Mouse (Mus musculus) stomach, embryonic 16.5 days (tissue): ENCODE measurements around the gene Hoxb8. TPM values are rescaled to one million over a fixed set of nuclear protein-coding genes. Genes with fewer than 3 reads are reported as not detected.

ENCODE experiments used
- ATAC-seq: fragments of 200-750 bp; cut with Nextera tagmentation; 2 replicates; pipeline ENCODE4 v1.8.0; 2017; ENCODE audit warnings: moderate number of reproducible peaks, moderate TSS enrichment; ENCODE audit not compliant: insufficient read depth, low FRiP score
- H3K27ac ChIP-seq: fragments of 300-500 bp; sonication (generic); 2 replicates; pipeline ENCODE4 v1.5.1; 2014; ENCODE audit warnings: low read length
- H3K27me3 ChIP-seq: fragments of 300-500 bp; sonication (generic); 2 replicates; pipeline ENCODE4 v1.6.1; 2014; ENCODE audit warnings: low read length, control low read depth, mixed read lengths; ENCODE audit not compliant: control insufficient read depth, insufficient read depth
- H3K36me3 ChIP-seq: fragments of 300-500 bp; sonication (generic); 2 replicates; pipeline ENCODE4 v1.6.1; 2014; ENCODE audit warnings: low read length; ENCODE audit not compliant: control insufficient read depth, insufficient read depth
- H3K4me1 ChIP-seq: fragments of 300-500 bp; sonication (generic); 2 replicates; pipeline ENCODE4 v1.6.1; 2014; ENCODE audit warnings: low read length, control low read depth, mixed read lengths; ENCODE audit not compliant: control insufficient read depth, insufficient read depth
- H3K4me2 ChIP-seq: fragments of 300-500 bp; sonication (generic); 2 replicates; pipeline ENCODE4 v1.6.1; 2014; ENCODE audit warnings: low read depth, low read length, mixed read lengths
- H3K4me3 ChIP-seq: fragments of 300-500 bp; sonication (generic); replicated peaks from 2 replicates; pipeline ENCODE4 v1.5.1; 2014; ENCODE audit warnings: mild to moderate bottlenecking, low read length
- H3K9ac ChIP-seq: fragments of 300-500 bp; sonication (generic); 2 replicates; pipeline ENCODE4 v1.6.1; 2014; ENCODE audit warnings: low read length
- H3K9me3 ChIP-seq: fragments of 300-500 bp; sonication (generic); replicated peaks from 2 replicates; pipeline ENCODE4 v1.6.1; 2016; ENCODE audit warnings: low read length, control low read depth; ENCODE audit not compliant: control insufficient read depth
- whole genome bisulfite sequencing: fragments of 180-500 bp; shearing (Covaris S2); extraction: QIAGEN DNeasy Blood & Tissue Kit; methylation state at CpG from one replicate; pipeline ENCODE4 v1.1.7; 2014; 5-methylcytosine and 5-hydroxymethylcytosine counted together
- polyA plus RNA-seq: library from polyadenylated mRNA; unstranded; fragments of >200 nt; fragmentation: Nextera tagmentation; extraction: Ambion mirVana; gene quantifications from 2 replicates; pipeline ENCODE4 v1.2.1, GENCODE M21; 2015

Hoxb8 gene
- polyA plus RNA-seq, 1 experiment from 2014 or later: 0.44 TPM

DNA sequence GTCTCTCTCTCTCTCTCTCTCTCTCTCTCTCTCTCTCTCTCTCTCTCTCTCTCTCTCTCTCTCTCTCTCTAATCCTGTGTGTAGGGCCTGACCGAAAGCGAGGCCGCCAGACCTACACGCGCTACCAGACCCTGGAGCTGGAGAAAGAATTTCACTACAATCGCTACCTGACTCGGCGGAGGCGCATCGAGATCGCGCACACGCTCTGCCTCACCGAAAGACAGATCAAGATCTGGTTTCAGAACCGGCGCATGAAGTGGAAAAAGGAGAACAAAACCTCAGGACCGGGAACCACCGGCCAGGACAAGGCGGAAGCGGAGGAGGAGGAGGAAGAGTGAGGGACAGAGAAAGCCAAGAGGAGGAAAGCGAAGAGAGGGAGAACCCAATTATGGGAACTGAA lies 7.6 kb downstream of the Hoxb8 start:
- Histone ChIP-seq H3K27me3 (peaks cover 56% of the 10 kb centered on the region), H3K36me3 (no peaks in the 10 kb centered on the region), H3K27ac (no peak overlapping the region), H3K4me1 (no peaks in the 10 kb centered on the region), H3K9me3 (no peaks in the 10 kb centered on the region), H3K9ac (no peak overlapping the region), H3K4me3 (no peak overlapping the region), H3K4me2 (no peak overlapping the region)
- no peak for ATAC-seq
- 35% methylated on average over 21 of the region's 21 CpGs for WGBS

GRCm38 (mm10) chr11:96289837-96290236 lies 8.1 kb downstream of the Hoxb8 start:
- no peaks in the 10 kb centered on the region for H3K36me3 ChIP-seq
- no peaks in the 10 kb centered on the region for H3K9me3 ChIP-seq
- 35% methylated on average over 6 of the region's 6 CpGs for WGBS
- H3K27ac ChIP-seq: no peak overlapping the region
- ATAC-seq: no peak
- H3K4me1 ChIP-seq: no peaks in the 10 kb centered on the region
- peaks cover 61% of the 10 kb centered on the region for H3K27me3 ChIP-seq
- H3K9ac ChIP-seq: no peak overlapping the region
- H3K4me2 ChIP-seq: no peak overlapping the region
- H3K4me3 ChIP-seq: no peak overlapping the region

GRCm38 (mm10) chr11:96290705-96291355 lies 9.1 kb downstream of the Hoxb8 start:
- no peaks in the 10 kb centered on the region for H3K9me3 ChIP-seq
- no peak overlapping the region for H3K27ac ChIP-seq
- peaks cover 63% of the 10 kb centered on the region for H3K27me3 ChIP-seq
- WGBS: 29% methylated on average over 17 of the region's 17 CpGs
- peaks cover 6% of the 10 kb centered on the region; the same call in 1 of the 2 replicates for H3K4me1 ChIP-seq
- H3K36me3 ChIP-seq: no peaks in the 10 kb centered on the region
- no peak for ATAC-seq
- no peak overlapping the region for H3K4me2 ChIP-seq
- H3K4me3 ChIP-seq: no peak overlapping the region
- H3K9ac ChIP-seq: no peak overlapping the region

- no peaks in the 10 kb centered on the region for H3K9me3 ChIP-seq
- ATAC-seq: no peak
- WGBS: 15% methylated on average over 22 of the region's 22 CpGs
- peaks cover 11% of the 10 kb centered on the region for H3K4me1 ChIP-seq
- peak within 1 kb of the TSS; percentile 44 for H3K4me3 ChIP-seq
- peaks cover 74% of the 10 kb centered on the region for H3K27me3 ChIP-seq
- H3K36me3 ChIP-seq: no peaks in the 10 kb centered on the region
- H3K9ac ChIP-seq: peak within 1 kb of the TSS; percentile 55
- peak within 1 kb of the TSS; percentile 88 for H3K27ac ChIP-seq
- H3K4me2 ChIP-seq: peak within 1 kb of the TSS; percentile 50
These were observed 10.2 kb downstream of the Hoxb8 start, which contains the start of gene Hoxb6 for GRCm38 (mm10) chr11:96291681-96292564. Gene Hoxb6, plus strand, starts transcription at chr11:96292476.

- ATAC-seq: no peak
- Histone ChIP-seq H3K9me3 (no peaks in the 10 kb centered on the region), H3K4me3 (peak overlapping the region; percentile 44), H3K27me3 (peaks cover 78% of the 10 kb centered on the region), H3K4me1 (peaks cover 11% of the 10 kb centered on the region), H3K36me3 (no peaks in the 10 kb centered on the region), H3K4me2 (peak overlapping the region; percentile 50), H3K27ac (peak overlapping the region; percentile 88), H3K9ac (peak overlapping the region; percentile 49)
- 15% methylated on average over 12 of the region's 12 CpGs for WGBS
These were observed 11.0 kb downstream of the Hoxb8 start for GRCm38 (mm10) chr11:96292565-96293301.

GRCm38 (mm10) chr11:96293302-96293921 lies 11.7 kb downstream of the Hoxb8 start:
- peaks cover 78% of the 10 kb centered on the region for H3K27me3 ChIP-seq
- H3K9me3 ChIP-seq: no peaks in the 10 kb centered on the region
- peak overlapping the region; percentile 49 for H3K9ac ChIP-seq
- peaks cover 14% of the 10 kb centered on the region for H3K4me1 ChIP-seq
- 16% methylated on average over 22 of the region's 22 CpGs for WGBS
- H3K36me3 ChIP-seq: no peaks in the 10 kb centered on the region
- H3K4me3 ChIP-seq: peak overlapping the region; percentile 44
- H3K27ac ChIP-seq: peak overlapping the region; percentile 88
- no peak for ATAC-seq
- peak overlapping the region; percentile 50 for H3K4me2 ChIP-seq

- Histone ChIP-seq H3K4me2 (peak overlapping the region; percentile 50), H3K9me3 (no peaks in the 10 kb centered on the region), H3K9ac (peak overlapping the region; percentile 60), H3K4me1 (peaks cover 16% of the 10 kb centered on the region), H3K36me3 (no peaks in the 10 kb centered on the region), H3K27ac (peak overlapping the region; percentile 55; the same call in 1 of the 2 replicates), H3K27me3 (peaks cover 79% of the 10 kb centered on the region), H3K4me3 (peak overlapping the region; percentile 44)
- 2% methylated on average over 32 of the region's 32 CpGs for WGBS
- ATAC-seq: no peak
These were observed 12.8 kb downstream of the Hoxb8 start for GRCm38 (mm10) chr11:96294245-96295091.
